Mouse (Mus musculus): ENCODE measurements around the gene Tmtc2.

The Tmtc2 gene

GRCm38 (mm10) chr10:105544004-105545003, 29.9 kb downstream of the Tmtc2 start:
- DNase-seq: no peak

GRCm38 (mm10) chr10:105542081-105542480, 32.2 kb downstream of the Tmtc2 start:
- DNase-seq: no peak

DNA sequence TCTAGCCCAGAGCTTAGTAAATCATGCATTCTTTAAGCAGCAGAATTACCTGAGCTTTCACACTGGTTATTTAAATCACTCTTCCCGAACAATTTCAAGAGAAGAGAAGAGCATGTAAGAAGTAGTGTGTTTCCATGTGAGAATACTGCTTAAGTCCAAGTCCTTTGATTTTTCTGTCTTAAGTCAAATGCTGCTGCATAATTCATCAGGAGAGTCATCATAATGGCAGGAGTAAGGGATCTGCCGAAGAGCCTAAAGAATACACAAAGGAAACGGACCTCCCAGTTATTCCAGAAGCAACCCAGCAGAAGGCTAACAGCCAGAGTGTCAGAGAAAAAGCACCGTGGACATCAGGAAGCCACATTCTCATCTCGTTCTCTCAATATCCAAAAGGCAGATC, 34.6 kb downstream of the Tmtc2 start:
- no peak for DNase-seq

DNA sequence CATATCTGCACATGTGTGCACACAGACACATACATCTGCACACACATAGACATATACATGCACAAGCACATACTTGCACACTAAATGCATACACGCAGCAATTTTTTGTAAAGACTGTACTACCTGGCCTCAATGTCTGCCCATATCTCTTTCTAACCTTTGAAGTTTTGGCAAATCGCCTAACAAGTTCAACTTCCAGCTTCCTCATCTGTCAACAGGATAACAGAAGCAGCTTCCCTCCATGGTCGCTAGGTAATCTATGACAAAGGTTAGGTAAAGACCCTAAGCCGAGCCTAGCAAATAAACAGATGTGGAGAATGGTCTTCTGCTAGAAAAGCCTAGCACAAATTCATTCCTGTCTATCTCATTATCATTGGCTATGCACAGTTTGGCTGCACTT, 37.3 kb downstream of the Tmtc2 start:
- no peak for DNase-seq

DNA sequence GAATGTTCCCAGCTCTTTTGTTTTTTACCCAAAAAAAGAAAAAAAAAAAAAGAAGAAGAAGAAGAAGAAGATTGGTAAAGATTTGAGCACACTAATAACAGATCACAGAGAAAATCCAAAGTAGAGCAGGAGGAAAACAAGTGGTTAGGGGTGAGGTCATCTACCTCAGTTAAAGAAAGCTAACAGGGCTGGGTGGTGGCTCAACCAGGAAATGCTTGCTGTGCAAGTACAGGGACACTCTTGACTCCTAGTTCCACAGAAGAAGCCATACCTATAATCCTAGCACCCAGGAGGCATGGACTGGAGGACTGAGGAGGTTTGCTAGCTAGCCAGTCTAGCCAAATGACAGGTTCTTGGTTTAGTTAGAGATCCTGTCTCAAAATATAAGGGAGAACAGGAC, 38.4 kb downstream of the Tmtc2 start:
- no peak for DNase-seq

DNA sequence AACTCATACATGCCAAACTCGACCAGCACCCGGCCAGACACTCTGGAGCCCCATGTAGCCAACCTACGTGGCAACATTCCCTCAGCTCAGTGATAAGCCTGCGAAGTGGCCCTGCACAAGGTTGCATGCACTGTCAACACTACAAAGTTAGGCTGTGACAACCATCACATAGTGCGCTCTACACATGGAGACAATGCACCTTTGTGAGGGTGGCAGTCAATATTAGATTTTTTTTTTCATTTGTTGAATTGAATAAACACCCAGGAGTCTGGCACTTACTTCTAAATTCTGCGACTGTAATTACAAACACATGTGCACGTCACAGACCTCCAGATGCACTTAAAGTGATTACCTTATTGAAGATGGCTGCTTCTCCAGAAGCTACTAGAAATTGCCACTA, 41.5 kb downstream of the Tmtc2 start:
- DNase-seq: no peak

- DNase-seq: no peak
Observed at GRCm38 (mm10) chr10:105532019-105532525, 42.2 kb downstream of the Tmtc2 start.

- peak; percentile 49 for DNase-seq
Observed at GRCm38 (mm10) chr10:105531080-105531894, 43.0 kb downstream of the Tmtc2 start.

- no peak for DNase-seq
Observed at GRCm38 (mm10) chr10:105523405-105524088, 50.7 kb downstream of the Tmtc2 start.

GRCm38 (mm10) chr10:105522431-105522830, 51.8 kb downstream of the Tmtc2 start:
- DNase-seq: no peak

GRCm38 (mm10) chr10:105519154-105519806, 55.0 kb downstream of the Tmtc2 start:
- no peak for DNase-seq

DNA sequence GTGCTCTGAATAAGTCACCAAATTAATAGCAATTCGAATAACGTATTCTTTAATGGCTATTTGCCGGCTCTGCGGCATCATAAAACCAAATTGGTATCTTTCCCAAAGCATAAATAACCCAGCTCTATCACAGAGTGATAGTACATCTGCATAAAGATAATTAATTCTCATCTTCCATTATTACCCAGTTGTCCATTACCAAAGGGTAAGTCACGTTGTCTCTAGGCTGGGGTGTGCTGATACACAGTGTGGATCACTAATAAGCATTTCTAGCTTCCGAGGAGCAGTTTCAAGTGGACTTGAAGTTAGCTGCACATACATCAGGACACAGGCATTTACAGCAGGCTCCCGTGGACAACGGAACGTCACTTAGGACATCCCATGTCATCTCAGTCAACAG, 56.1 kb downstream of the Tmtc2 start:
- no peak for DNase-seq

GRCm38 (mm10) chr10:105513777-105514322, 60.4 kb downstream of the Tmtc2 start:
- DNase-seq: no peak

- peak; percentile 48 for DNase-seq
Observed at GRCm38 (mm10) chr10:105509896-105510272, 64.4 kb downstream of the Tmtc2 start.

DNA sequence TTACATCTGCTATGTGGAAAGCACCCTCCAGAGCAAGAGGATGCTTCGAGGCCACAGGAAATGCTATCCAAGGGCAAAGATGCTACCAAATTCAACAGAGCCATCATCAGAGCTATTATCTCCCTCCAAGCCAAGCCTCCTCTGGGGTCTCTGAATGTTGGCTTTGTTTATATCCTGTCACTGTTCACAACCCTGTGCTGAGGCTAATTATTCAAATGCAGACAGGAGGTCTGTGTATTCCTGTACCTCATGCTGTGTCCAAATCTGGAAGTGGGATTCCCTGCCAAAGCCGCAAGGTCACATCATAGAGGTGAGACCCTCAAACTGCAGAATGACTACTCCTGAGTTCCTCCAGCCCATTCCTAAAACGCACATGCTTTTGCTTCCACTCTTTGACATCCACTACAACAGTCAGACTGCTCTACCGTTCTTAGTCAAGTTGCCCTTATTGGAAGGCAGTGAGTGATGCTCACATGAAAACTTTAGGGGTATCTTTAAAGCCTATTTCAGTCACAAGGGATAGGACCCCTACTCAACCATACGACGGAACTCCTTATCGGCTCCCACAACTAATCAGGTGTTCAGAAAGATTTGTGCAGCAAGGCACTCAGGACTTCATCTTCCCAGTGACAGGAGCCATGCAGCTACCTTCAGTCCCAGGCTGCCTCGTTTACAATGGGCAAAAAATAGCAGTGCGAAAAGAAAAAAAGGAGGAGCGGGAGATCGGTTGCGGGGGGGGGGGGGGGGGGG, 64.9 kb downstream of the Tmtc2 start:
- DNase-seq: peak; percentile 55

GRCm38 (mm10) chr10:105507982-105508786, 66.1 kb downstream of the Tmtc2 start:
- DNase-seq: no peak

- DNase-seq: no peak
Observed at GRCm38 (mm10) chr10:105506046-105506445, 68.2 kb downstream of the Tmtc2 start.

- DNase-seq: no peak
Observed at GRCm38 (mm10) chr10:105504472-105504871, 69.8 kb downstream of the Tmtc2 start.

DNA sequence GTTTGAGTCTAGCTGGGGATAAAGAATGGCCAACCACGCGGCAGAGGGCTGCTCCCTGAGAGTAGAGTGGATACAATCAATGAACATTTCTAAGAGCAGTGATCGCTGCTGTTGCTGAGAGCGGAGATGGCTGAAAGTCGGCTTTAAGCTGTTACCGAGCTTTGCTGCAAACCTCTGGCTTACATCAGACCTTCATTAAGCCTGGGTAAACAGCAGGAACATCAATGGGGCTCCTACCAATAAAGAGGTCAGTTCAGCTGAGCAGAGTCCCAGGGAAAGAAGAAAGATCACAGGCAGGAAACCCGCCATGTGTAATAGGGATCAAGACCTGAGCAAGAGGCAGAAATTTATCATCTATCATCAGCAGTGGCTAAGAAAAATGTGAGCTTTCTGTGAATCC, 72.5 kb downstream of the Tmtc2 start:
- no peak for DNase-seq

DNA sequence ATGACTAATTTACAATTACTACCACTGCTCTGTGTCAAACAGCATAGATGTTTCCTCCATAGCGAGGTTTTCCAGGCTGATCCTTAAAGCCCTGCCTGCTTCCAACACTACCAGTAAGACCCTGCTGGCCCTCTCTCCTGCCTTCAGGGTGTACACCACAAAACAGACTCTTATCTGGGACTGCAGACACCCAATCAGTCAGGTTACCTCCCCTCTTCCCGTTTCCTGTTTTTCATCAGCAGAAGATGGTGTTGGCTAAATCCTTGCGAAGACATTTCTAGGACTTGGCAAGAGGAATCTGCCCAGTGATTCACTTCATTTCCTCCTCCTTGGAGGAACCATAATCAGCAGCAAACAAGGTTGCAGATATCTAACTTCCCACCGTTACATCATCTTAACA, 73.8 kb downstream of the Tmtc2 start:
- DNase-seq: no peak
